Mouse (Mus musculus): ENCODE results near the gene Ackr1. TPM values are rescaled to one million over a fixed set of nuclear protein-coding genes. Genes with fewer than 3 reads are reported as not detected.

The Ackr1 gene
- polyA plus RNA-seq, 1 experiment: 16.6 TPM

Other genes starting within 250 kb of the Ackr1 start
- gene Olfr1408, start 196.4 kb downstream of the Ackr1 start, polyA plus RNA-seq (2012; rRNA removed): not detected in 2 replicates
- gene Olfr1406, start 143.1 kb downstream of the Ackr1 start, polyA plus RNA-seq (2012; rRNA removed): not detected in 2 replicates
- not detected in 2 replicates for gene Olfr218, start 135.9 kb downstream of the Ackr1 start, polyA plus RNA-seq (2012; rRNA removed)
- gene Olfr1404, start 121.4 kb downstream of the Ackr1 start, polyA plus RNA-seq (2012; rRNA removed): not detected in 2 replicates
- gene Fcer1a, start 106.5 kb downstream of the Ackr1 start, polyA plus RNA-seq (2012; rRNA removed): 0.34 and 0.60 TPM in 2 replicates
- gene Olfr418, start 67.7 kb downstream of the Ackr1 start, polyA plus RNA-seq (2012; rRNA removed): not detected in 2 replicates
- gene Mptx2, start 56.0 kb downstream of the Ackr1 start, polyA plus RNA-seq (2012; rRNA removed): not detected in 2 replicates
- 3.7 and 6.6 TPM in 2 replicates for gene Aim2, start 17.1 kb upstream of the Ackr1 start, polyA plus RNA-seq (2012; rRNA removed)
- gene Cadm3, start 33.9 kb upstream of the Ackr1 start, polyA plus RNA-seq (2012; rRNA removed): 34.3 and 36.2 TPM in 2 replicates
- 0.65 and 1.1 TPM in 2 replicates for gene Ifi206, start 157.3 kb upstream of the Ackr1 start, polyA plus RNA-seq (2012; rRNA removed)
- 0.06 and 0.16 TPM in 2 replicates for gene Ifi214, start 202.2 kb upstream of the Ackr1 start, polyA plus RNA-seq (2012; rRNA removed)